10 mouse cellular contexts compared by ENCODE assay signal in genomic region chr2:71290107-71290775, GRCm38 (mm10).
DNase-seq lines count a peak whose midpoint lies in the region; ATAC-seq lines count a peak whose summit lies in the region.
"Had no signal": no experiment of that assay in that cellular context is flagged by ENCODE, and none has a peak within 500 bp of the region (broad histone marks: within the 10 kb centered on the region; RNA-seq: fewer than 3 reads in every experiment).

No protein-coding gene starts in this region.

- H3K9me3 ChIP-seq in hindbrain, embryonic 14.5 days (ENCODE audit: control insufficient read depth, low read length): no peaks in the 10 kb centered on the region
- H3K9me3 ChIP-seq in hindbrain, embryonic 11.5 days (ENCODE audit: control insufficient read depth, low read length): no peaks in the 10 kb centered on the region
- H3K9me3 ChIP-seq in liver, embryonic 12.5 days (replicated peaks): no peaks in the 10 kb centered on the region
- H3K9me3 ChIP-seq: embryonic facial prominence, embryonic 13.5 days; lung, embryonic 15.5 days had no signal

- H3K9ac ChIP-seq in hindbrain, embryonic 14.5 days: no peak overlapping the region
- H3K9ac ChIP-seq in hindbrain, embryonic 11.5 days (ENCODE audit: low read depth, low read length): no peak overlapping the region
- no peak overlapping the region for H3K9ac ChIP-seq in liver, embryonic 12.5 days
- H3K9ac ChIP-seq: embryonic facial prominence, embryonic 13.5 days; lung, embryonic 15.5 days had no signal

- no peak for DNase-seq in hindbrain, embryonic 14.5 days (ENCODE audit: low spot score)
- no peak for DNase-seq in hindbrain, embryonic 11.5 days (ENCODE audit: low spot score)
- DNase-seq in embryo, embryonic 9.5 days (ENCODE audit: extremely low spot score): peak; percentile 28
- peak; percentile 39 to 69 for DNase-seq in layer of hippocampus, adult 18-20 months (ENCODE audit: low spot score in 2 of 2)
- peak; percentile 68 to 69 for DNase-seq in right cerebral cortex, postnatal 10 days (ENCODE audit: low spot score in 2 of 2)
- DNase-seq in testis, postnatal 10 days (ENCODE audit: low spot score): no peak
- DNase-seq in lung, postnatal 14 days: no peak

- no peaks in the 10 kb centered on the region for H3K27me3 ChIP-seq in hindbrain, embryonic 14.5 days (ENCODE audit: control insufficient read depth, insufficient read depth, low read length)
- H3K27me3 ChIP-seq in hindbrain, embryonic 11.5 days (ENCODE audit: control insufficient read depth, insufficient read depth, low read length): no peaks in the 10 kb centered on the region
- no peaks in the 10 kb centered on the region for H3K27me3 ChIP-seq in liver, embryonic 12.5 days (replicated peaks)
- H3K27me3 ChIP-seq: embryonic facial prominence, embryonic 13.5 days; lung, embryonic 15.5 days had no signal

- H3K4me1 ChIP-seq in hindbrain, embryonic 14.5 days (replicated peaks; ENCODE audit: control insufficient read depth, insufficient read depth, low read length): 0 out of 2 replicates have a peak, but pooled peaks cover 3% of the 10 kb centered on the region
- no peaks in the 10 kb centered on the region for H3K4me1 ChIP-seq in hindbrain, embryonic 11.5 days (replicated peaks; ENCODE audit: control insufficient read depth, insufficient read depth, low read length)
- no peaks in the 10 kb centered on the region for H3K4me1 ChIP-seq in liver, embryonic 12.5 days
- H3K4me1 ChIP-seq: lung, embryonic 15.5 days had no signal

- peaks cover 8% of the 10 kb centered on the region; the same call in 1 of the 2 replicates for H3K36me3 ChIP-seq in hindbrain, embryonic 14.5 days (replicated peaks; ENCODE audit: control insufficient read depth, insufficient read depth)
- H3K36me3 ChIP-seq in hindbrain, embryonic 11.5 days (ENCODE audit: control insufficient read depth, insufficient read depth, low read length): no peaks in the 10 kb centered on the region
- H3K36me3 ChIP-seq in liver, embryonic 12.5 days: peaks cover 14% of the 10 kb centered on the region
- H3K36me3 ChIP-seq: lung, embryonic 15.5 days had no signal

- no peak overlapping the region for H3K4me3 ChIP-seq in hindbrain, embryonic 14.5 days (replicated peaks; ENCODE audit: low read length)
- no peak overlapping the region for H3K4me3 ChIP-seq in hindbrain, embryonic 11.5 days (ENCODE audit: low read depth, low read length)
- H3K4me3 ChIP-seq in liver, embryonic 12.5 days: no peak overlapping the region
- H3K4me3 ChIP-seq: embryonic facial prominence, embryonic 13.5 days; lung, embryonic 15.5 days had no signal

- ATAC-seq in hindbrain, embryonic 14.5 days (ENCODE audit: low FRiP score): 0 out of 2 replicates have a peak, but pooled peaks have one; percentile 21
- ATAC-seq in hindbrain, embryonic 11.5 days (ENCODE audit: low FRiP score): no peak
- no peak for ATAC-seq in liver, embryonic 12.5 days

- WGBS in hindbrain, embryonic 14.5 days: 60% methylated on average over 6 of the region's 6 CpGs
- WGBS in hindbrain, embryonic 11.5 days: 60% methylated on average over 6 of the region's 6 CpGs
- 73% methylated on average over 6 of the region's 6 CpGs for WGBS in liver, embryonic 12.5 days (ENCODE audit: insufficient replicate concordance)

- no peak overlapping the region for H3K4me2 ChIP-seq in hindbrain, embryonic 14.5 days (replicated peaks)
- no peak overlapping the region for H3K4me2 ChIP-seq in hindbrain, embryonic 11.5 days (replicated peaks; ENCODE audit: low read depth, low read length)
- H3K4me2 ChIP-seq in liver, embryonic 12.5 days: no peak overlapping the region
- H3K4me2 ChIP-seq: embryonic facial prominence, embryonic 13.5 days; lung, embryonic 15.5 days had no signal

- no peak overlapping the region for H3K27ac ChIP-seq in hindbrain, embryonic 14.5 days
- no peak overlapping the region for H3K27ac ChIP-seq in hindbrain, embryonic 11.5 days (ENCODE audit: low read depth, low read length)
- no peak overlapping the region for H3K27ac ChIP-seq in liver, embryonic 12.5 days
- H3K27ac ChIP-seq: embryonic facial prominence, embryonic 13.5 days; lung, embryonic 15.5 days had no signal

Comparison
In these comparisons a context has a peak if more than half of its experiments do, and no peak if none do; other contexts are left out.
1. DNase-seq: peak in embryo, embryonic 9.5 days (single experiment), layer of hippocampus, adult 18-20 months (2 of 2) and right cerebral cortex, postnatal 10 days (2 of 2); none in hindbrain, embryonic 14.5 days (single experiment), hindbrain, embryonic 11.5 days (single experiment), testis, postnatal 10 days (single experiment) and lung, postnatal 14 days (single experiment).